Mouse (Mus musculus): ENCODE results near the gene Lrp1. TPM values are rescaled to one million over a fixed set of nuclear protein-coding genes. Genes with fewer than 3 reads are reported as not detected.

Lrp1 gene
- polyA plus RNA-seq, 1 experiment from 2014 or later: 31.2 TPM

DNA sequence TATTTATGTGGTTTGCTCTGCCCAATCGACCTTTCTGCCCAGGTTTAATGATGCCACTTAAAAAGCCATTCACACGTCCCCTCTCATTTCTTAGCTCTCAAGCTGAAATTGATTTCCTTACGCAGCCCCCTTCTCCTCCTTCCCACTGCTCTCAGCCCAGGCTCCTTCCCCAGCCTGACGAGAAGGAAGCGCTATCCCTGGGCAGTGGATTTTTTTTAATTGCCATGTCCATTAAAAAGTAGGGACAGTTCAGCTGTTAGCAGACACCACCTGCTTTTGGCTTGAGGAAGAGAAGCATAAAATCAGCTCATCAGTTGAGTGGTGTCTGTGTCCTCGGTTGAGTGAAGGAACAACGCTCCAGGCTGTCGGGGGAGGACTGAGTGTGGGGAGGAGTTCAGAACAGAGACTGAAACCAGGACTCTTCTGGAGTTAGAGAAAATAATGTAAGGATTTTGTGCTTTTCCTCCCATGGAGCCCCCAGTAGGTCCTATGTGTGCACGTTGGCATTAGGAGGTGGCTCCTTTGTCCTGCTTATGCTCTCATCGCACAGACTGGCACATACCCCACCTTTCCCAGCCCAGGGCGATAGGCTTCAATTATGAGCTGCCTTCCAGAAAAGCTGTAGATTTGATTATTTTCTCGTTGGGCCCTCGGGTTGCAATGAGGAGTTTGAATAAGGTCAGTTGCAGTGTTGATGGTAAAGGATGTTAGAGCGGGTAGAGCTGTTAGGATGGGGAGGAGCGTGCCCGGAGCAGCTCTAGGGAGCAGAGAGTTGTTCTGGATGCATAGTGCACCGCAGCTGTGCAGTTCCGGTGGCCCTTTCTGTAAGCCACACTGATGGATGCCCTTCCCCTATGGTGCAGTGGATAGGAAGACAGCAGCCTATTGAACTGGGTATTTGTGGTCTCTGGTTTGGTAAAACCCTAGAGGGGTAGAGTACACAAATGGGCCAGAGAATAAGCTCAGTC, 130.5 kb downstream of the Lrp1 start:
- H3K9me3 ChIP-seq (replicated peaks): no peaks in the 10 kb centered on the region
- no peaks in the 10 kb centered on the region for H3K27me3 ChIP-seq
- peaks cover 67% of the 10 kb centered on the region for H3K36me3 ChIP-seq
- no peak overlapping the region for H3K4me3 ChIP-seq
- no peak overlapping the region for H3K27ac ChIP-seq
- H3K4me1 ChIP-seq (replicated peaks): no peaks in the 10 kb centered on the region
- no peak for ATAC-seq (replicated peaks; ENCODE audit: insufficient number of reproducible peaks, insufficient read depth, low FRiP score, low read depth)
- 86% methylated on average over 18 of the region's 18 CpGs for WGBS
- no peak overlapping the region for H3K4me2 ChIP-seq
- H3K9ac ChIP-seq: no peak overlapping the region

DNA sequence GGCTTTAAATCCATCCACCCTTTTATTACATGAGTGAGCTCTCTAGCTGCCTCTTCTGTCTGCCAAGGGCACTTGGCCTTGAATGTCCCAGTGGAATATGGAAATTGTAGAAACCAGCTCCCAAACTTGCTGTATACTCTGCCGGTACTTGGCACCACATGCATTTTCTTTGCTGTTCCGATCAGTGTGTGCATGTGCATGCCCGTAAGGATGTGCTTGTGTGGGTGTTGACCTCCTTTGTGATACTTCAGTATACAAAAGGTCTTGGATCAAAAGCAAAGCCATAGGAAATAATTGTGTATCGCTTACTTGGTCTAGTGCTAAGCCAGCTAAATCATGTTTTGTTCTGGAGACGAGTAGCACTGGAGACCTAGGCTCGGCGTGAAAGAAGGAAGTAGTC, 132.1 kb downstream of the Lrp1 start:
- Histone ChIP-seq H3K4me2 (no peak overlapping the region), H3K9me3 (replicated peaks) (no peaks in the 10 kb centered on the region), H3K36me3 (peaks cover 68% of the 10 kb centered on the region), H3K27me3 (no peaks in the 10 kb centered on the region), H3K4me3 (no peak overlapping the region), H3K27ac (no peak overlapping the region), H3K4me1 (replicated peaks) (no peaks in the 10 kb centered on the region), H3K9ac (no peak overlapping the region)
- 88% methylated on average over 7 of the region's 7 CpGs for WGBS
- ATAC-seq (replicated peaks; ENCODE audit: insufficient number of reproducible peaks, insufficient read depth, low FRiP score, low read depth): no peak

Other genes with a start within 250 kb of the Lrp1 start
- gene R3hdm2, start 240.8 kb downstream of the Lrp1 start, polyA plus RNA-seq (2015; fragmentation: Nextera tagmentation; extraction: Ambion mirVana): 30.9 and 33.7 TPM in 2 replicates
- 0.62 and 1.1 TPM in 2 replicates for gene Stac3, start 119.5 kb downstream of the Lrp1 start, polyA plus RNA-seq (2015; fragmentation: Nextera tagmentation; extraction: Ambion mirVana)
- 49.7 and 53.6 TPM in 2 replicates for gene Ndufa4l2, start 106.2 kb downstream of the Lrp1 start, polyA plus RNA-seq (2015; fragmentation: Nextera tagmentation; extraction: Ambion mirVana)
- 89.8 and 106 TPM in 2 replicates for gene Shmt2, start 98.7 kb downstream of the Lrp1 start, polyA plus RNA-seq (2015; fragmentation: Nextera tagmentation; extraction: Ambion mirVana)
- 1.2 and 2.9 TPM in 2 replicates for gene Nxph4, start 86.6 kb downstream of the Lrp1 start, polyA plus RNA-seq (2015; fragmentation: Nextera tagmentation; extraction: Ambion mirVana)
- gene Stat6, start 21.8 kb upstream of the Lrp1 start, polyA plus RNA-seq (2015; fragmentation: Nextera tagmentation; extraction: Ambion mirVana): 26.2 and 33.5 TPM in 2 replicates
- gene Nemp1, start 45.8 kb upstream of the Lrp1 start, polyA plus RNA-seq (2015; fragmentation: Nextera tagmentation; extraction: Ambion mirVana): 7.8 and 8.9 TPM in 2 replicates
- gene Nab2, start 47.4 kb upstream of the Lrp1 start, polyA plus RNA-seq (2015; fragmentation: Nextera tagmentation; extraction: Ambion mirVana): 10.9 and 14.9 TPM in 2 replicates
- gene Myo1a, start 84.0 kb upstream of the Lrp1 start, polyA plus RNA-seq (2015; fragmentation: Nextera tagmentation; extraction: Ambion mirVana): 0.25 and 0.29 TPM in 2 replicates
- gene Tac2, start 103.3 kb upstream of the Lrp1 start, polyA plus RNA-seq (2015; fragmentation: Nextera tagmentation; extraction: Ambion mirVana): 0.43 and 0.64 TPM in 2 replicates
- 1.6 TPM in 2 replicates for gene Zbtb39, start 118.4 kb upstream of the Lrp1 start, polyA plus RNA-seq (2015; fragmentation: Nextera tagmentation; extraction: Ambion mirVana)
- gene Gpr182, start 130.6 kb upstream of the Lrp1 start, polyA plus RNA-seq (2015; fragmentation: Nextera tagmentation; extraction: Ambion mirVana): 14.1 and 16.3 TPM in 2 replicates
- 0.03 and 0.05 TPM in 2 replicates for gene Rdh1, start 138.6 kb upstream of the Lrp1 start, polyA plus RNA-seq (2015; fragmentation: Nextera tagmentation; extraction: Ambion mirVana)
- gene Rdh16f1, start 138.6 kb upstream of the Lrp1 start, polyA plus RNA-seq (2015; fragmentation: Nextera tagmentation; extraction: Ambion mirVana): 0.10 TPM in 1 of 2 replicates, not detected in the other
- 0.11 TPM in 1 of 2 replicates, not detected in the other for gene Rdh9, start 155.2 kb upstream of the Lrp1 start, polyA plus RNA-seq (2015; fragmentation: Nextera tagmentation; extraction: Ambion mirVana)
- not detected in 2 replicates for gene Rdh16, start 180.0 kb upstream of the Lrp1 start, polyA plus RNA-seq (2015; fragmentation: Nextera tagmentation; extraction: Ambion mirVana)
- not detected in 2 replicates for gene Rdh19, start 228.8 kb upstream of the Lrp1 start, polyA plus RNA-seq (2015; fragmentation: Nextera tagmentation; extraction: Ambion mirVana)
- gene Rdh16f2, start 245.3 kb upstream of the Lrp1 start, polyA plus RNA-seq (2015; fragmentation: Nextera tagmentation; extraction: Ambion mirVana): not detected in 2 replicates

Measured in heart, embryonic 15.5 days (tissue).